Mouse (Mus musculus): ENCODE measurements at regions not wholly inside any gene's neighbourhood (a gene's known extent, or its start where the extent isn't known, plus 50 kb on each side); places are given as distances from the start of the nearest gene placed in this dataset.

- DNase-seq (ENCODE audit: inconsistent ontology term), result no peak
These were observed 355.1 kb upstream of the Smarca2 start for GRCm38 (mm10) chr19:26249751-26250150.

DNA sequence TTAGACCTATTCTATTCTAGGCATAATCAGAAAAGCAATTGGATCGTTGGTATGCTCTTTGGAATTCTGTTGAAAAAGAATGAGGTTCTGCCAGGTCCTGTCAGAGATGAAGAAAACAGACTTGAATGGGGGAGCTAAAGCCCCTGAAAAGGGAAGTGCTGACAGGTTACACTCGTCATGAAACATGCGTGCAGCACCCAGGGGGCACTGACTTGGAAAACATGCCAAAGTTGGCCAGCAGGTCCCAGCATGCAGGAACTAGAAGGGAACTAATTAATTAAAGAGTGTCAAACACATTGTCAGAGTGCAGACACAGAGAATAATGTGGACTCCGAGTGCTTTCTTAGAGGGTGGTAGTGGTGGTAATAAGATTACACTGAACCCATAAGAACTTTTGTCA lies 346.2 kb upstream of the Smarca2 start:
- no peak for DNase-seq (ENCODE audit: inconsistent ontology term)

DNA sequence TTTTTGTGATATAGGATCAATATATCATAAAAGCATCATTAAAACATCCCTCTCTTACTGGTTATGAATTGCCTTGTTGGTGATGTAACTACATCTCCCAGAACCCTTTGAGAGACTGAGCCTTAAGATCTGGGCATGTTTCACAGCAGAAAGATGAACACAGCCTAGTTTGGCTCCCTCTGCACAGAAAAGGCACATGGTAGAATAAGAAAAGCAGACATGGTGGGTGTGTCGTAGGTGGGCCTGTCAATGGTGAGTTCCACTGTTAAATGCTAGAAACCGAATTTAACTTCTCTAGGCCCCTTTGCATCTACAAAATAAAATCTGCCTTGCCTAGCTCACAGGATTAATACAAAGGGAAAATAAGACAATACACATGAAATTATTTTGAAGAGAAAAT lies 343.3 kb upstream of the Smarca2 start:
- no peak for DNase-seq (ENCODE audit: inconsistent ontology term)

- no peak for DNase-seq (ENCODE audit: inconsistent ontology term)
These were observed 308.5 kb upstream of the Smarca2 start for GRCm38 (mm10) chr19:26296360-26296759.

- no peak for DNase-seq (ENCODE audit: inconsistent ontology term)
These were observed 296.2 kb upstream of the Smarca2 start for GRCm38 (mm10) chr19:26308477-26309135.

GRCm38 (mm10) chr19:26318977-26319376 lies 285.9 kb upstream of the Smarca2 start:
- no peak for DNase-seq (ENCODE audit: inconsistent ontology term)

GRCm38 (mm10) chr19:26323682-26324081 lies 281.2 kb upstream of the Smarca2 start:
- DNase-seq (ENCODE audit: inconsistent ontology term), result no peak

DNA sequence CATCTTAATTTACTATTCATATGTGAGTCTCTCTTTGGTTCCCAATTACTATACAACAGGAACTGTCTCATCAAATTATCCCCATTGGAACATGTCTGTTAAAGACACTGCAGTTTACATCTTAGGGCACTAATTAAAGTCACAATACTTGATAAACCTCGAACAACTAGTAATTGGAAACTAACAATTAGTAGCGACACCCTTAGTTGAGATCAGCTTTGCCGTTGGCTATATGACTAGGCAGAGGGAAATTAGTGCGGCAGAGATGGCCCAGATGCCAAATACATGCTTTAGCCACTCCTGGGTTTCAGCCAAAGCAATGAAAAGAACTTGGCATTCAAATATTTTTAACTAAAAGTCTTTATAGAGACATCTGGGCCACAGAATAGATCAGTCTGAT lies 265.7 kb upstream of the Smarca2 start:
- DNase-seq (ENCODE audit: inconsistent ontology term), result peak; percentile 52

GRCm38 (mm10) chr19:26340155-26340554 lies 264.7 kb upstream of the Smarca2 start:
- DNase-seq (ENCODE audit: inconsistent ontology term), result no peak

DNA sequence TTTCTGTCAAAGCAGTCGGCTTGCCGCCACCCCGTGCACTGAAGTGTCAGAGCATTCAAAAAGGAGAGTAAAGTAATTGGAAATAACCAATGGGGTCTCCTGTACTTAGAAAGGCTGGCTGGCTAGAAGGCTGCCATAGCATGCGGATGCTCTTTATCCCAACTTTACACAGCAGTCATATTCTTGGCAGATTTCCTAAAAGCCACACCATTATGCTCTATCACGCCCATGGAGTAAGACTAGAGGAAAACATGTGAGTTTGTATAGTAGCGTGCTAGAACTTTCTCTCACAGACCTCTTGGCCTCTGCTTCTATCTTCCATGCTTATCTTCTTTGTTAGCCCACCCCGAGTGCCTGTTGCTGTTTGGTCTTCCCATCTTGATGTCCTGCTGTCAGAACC lies 249.8 kb upstream of the Smarca2 start:
- no peak for DNase-seq (ENCODE audit: inconsistent ontology term)

- DNase-seq (ENCODE audit: inconsistent ontology term), result no peak
These were observed 220.9 kb upstream of the Smarca2 start for GRCm38 (mm10) chr19:26383961-26384381.

- no peak for DNase-seq (ENCODE audit: inconsistent ontology term)
These were observed 218.8 kb upstream of the Smarca2 start for GRCm38 (mm10) chr19:26386075-26386474.

DNA sequence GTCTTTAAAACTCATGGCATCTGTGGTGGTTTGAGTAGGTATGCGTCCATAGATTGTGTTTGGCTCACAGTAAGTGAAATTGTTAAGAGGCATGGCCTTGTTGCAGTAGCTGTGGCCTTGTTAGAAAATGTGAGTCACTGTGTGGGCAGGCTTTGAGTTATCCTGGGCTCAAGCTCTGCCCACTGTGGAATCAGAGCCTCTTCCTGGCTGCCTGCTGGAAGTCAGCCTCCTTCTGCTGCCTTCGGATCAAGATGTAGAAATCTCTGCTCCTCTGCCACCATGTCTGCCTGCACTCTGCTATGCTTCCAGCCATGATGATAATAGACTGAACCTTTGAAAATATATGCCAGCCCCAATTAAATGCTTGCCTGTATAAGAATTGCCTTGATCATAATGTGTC lies 192.2 kb upstream of the Smarca2 start:
- DNase-seq (ENCODE audit: inconsistent ontology term), result no peak

DNA sequence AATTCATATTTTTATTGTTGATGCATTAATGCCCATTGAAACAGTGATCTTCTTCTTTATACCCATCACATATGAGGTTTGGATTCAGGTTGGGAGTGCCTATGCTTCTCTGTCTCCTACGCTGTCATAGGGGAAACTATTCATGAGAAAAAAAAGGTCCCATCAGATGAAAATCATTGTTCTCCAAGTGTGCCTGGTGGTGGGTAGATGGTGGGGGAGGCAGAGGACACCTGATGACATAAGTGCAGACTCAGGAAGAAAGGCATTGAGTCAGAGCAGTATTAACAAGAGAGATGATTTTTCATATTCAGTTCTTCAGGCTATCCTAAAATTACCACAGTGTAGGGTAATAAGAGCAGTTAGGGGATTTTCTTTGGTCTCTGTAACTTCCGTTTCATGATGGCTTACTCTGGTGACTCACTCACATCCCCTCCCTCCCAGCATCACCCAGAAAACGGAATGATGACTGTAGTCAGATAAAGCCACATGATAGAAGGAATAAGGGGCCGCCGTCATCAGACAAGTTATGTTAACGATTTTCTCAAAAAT lies 190.3 kb upstream of the Smarca2 start:
- no peak for DNase-seq (ENCODE audit: inconsistent ontology term)

DNA sequence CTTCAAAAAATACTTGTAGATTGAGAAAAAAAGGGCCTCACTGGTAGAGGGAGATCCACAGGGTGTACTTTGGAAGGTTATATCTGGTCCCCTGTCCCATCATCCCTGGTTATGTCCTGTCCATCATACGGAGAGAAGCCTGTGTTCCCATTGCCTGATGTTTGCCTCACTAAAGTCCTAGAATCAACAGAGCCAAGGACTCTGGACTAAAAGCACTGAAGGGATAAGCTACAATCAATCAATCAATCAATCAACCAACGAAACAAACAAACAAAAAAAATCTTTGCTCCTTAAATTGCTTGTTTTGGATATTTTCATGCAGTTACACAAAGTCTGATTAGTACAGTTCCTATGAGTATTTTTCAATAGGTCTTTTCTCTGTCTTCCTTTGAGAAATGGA lies 185.1 kb upstream of the Smarca2 start:
- no peak for DNase-seq (ENCODE audit: inconsistent ontology term)

DNA sequence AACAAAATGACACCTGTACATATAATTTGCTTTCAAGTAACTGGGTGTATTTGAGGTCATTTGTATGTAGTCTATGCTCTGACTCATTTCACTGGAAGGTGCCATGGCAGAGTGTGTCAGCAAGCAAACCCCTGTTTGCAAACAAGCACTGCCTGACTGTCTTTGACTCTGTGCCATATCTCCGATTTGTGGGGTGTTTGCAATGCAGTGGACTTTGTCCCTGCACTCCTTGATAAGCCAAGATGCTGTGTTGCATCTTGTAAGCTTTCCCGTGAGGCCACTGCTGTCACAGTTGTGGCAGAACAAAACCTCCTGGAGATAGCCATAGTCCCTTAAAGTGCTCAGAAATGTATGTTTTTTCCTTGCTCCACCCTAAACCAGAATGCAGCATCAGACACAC lies 165.7 kb upstream of the Smarca2 start:
- no peak for DNase-seq (ENCODE audit: inconsistent ontology term)

- DNase-seq (ENCODE audit: inconsistent ontology term), result no peak
These were observed 159.5 kb upstream of the Smarca2 start for GRCm38 (mm10) chr19:26445309-26445708.

GRCm38 (mm10) chr19:26447427-26448023 lies 157.3 kb upstream of the Smarca2 start:
- no peak for DNase-seq (ENCODE audit: inconsistent ontology term)

- no peak for DNase-seq (ENCODE audit: inconsistent ontology term)
These were observed 143.1 kb upstream of the Smarca2 start for GRCm38 (mm10) chr19:26461712-26462111.

- peak; percentile 60 for DNase-seq (ENCODE audit: inconsistent ontology term)
These were observed 139.6 kb upstream of the Smarca2 start for GRCm38 (mm10) chr19:26465228-26465627.

DNA sequence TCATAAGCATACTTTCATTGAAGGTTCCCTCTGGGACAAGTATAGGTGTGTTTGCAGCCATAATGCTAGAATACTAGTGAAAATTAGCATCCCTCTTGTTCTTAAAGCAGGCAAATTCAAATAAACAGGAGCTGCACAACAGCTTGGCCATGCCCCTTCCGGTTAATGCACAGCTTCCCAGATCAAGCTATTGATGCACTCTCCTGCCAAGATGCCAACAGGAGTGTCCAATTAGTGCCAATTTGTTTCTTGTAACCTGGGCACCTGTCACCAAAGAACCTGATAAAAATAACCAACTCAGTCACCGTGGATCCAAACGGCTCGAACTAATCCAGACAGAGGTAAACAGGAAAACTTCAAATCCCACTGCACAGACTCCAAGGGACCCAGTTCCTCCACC lies 138.6 kb upstream of the Smarca2 start:
- DNase-seq (ENCODE audit: inconsistent ontology term), result no peak

GRCm38 (mm10) chr19:26467179-26467651 lies 137.6 kb upstream of the Smarca2 start:
- DNase-seq (ENCODE audit: inconsistent ontology term), result peak; percentile 88

GRCm38 (mm10) chr19:26472659-26473058 lies 132.2 kb upstream of the Smarca2 start:
- DNase-seq (ENCODE audit: inconsistent ontology term), result no peak
